Mouse (Mus musculus) forebrain, embryonic 10.5 days (tissue): ENCODE data around the gene Cacna1b. TPM values are rescaled to one million over a fixed set of nuclear protein-coding genes. Genes with fewer than 3 reads are reported as not detected.

ENCODE experiments used
- DNase-seq: peaks from one replicate; pipeline ENCODE4 v3.0.0-alpha.2; 2017; ENCODE audit warnings: low spot score; ENCODE audit errors: extremely low spot score
- H3K27ac ChIP-seq: fragments of 300-500 bp; sonication (generic); 2 replicates; pipeline ENCODE4 v1.5.1; 2016; ENCODE audit warnings: mild to moderate bottlenecking
- H3K27me3 ChIP-seq: fragments of 300-500 bp; sonication (generic); 2 replicates; pipeline ENCODE4 v1.6.1; 2016; ENCODE audit warnings: mild to moderate bottlenecking; ENCODE audit not compliant: poor library complexity, severe bottlenecking
- H3K36me3 ChIP-seq: fragments of 300-500 bp; sonication (generic); replicated peaks from 2 replicates; pipeline ENCODE4 v1.6.1; 2016; ENCODE audit warnings: mild to moderate bottlenecking, moderate library complexity
- H3K4me1 ChIP-seq: fragments of 300-500 bp; sonication (generic); 2 replicates; pipeline ENCODE4 v1.6.1; 2016
- H3K4me3 ChIP-seq: fragments of 300-500 bp; sonication (generic); 2 replicates; pipeline ENCODE4 v1.5.1; 2016; ENCODE audit warnings: mild to moderate bottlenecking, moderate library complexity
- H3K9me3 ChIP-seq: fragments of 300-500 bp; sonication (generic); 2 replicates; pipeline ENCODE4 v1.6.1; 2016; ENCODE audit warnings: mild to moderate bottlenecking, moderate library complexity
- WGBS: fragments of 180-500 bp; shearing (Covaris S2); methylation state at CpG from one replicate; pipeline ENCODE4 v1.1.7; 2016; 5-methylcytosine and 5-hydroxymethylcytosine counted together
- polyA plus RNA-seq: library from polyadenylated mRNA; unstranded; fragments of >200 nt; fragmentation: Nextera tagmentation; extraction: Ambion mirVana; gene quantifications from 2 replicates; pipeline ENCODE4 v1.2.1, GENCODE M21; 2016

The Cacna1b gene
- polyA plus RNA-seq, 1 experiment from 2014 or later: 1.8 TPM

DNA sequence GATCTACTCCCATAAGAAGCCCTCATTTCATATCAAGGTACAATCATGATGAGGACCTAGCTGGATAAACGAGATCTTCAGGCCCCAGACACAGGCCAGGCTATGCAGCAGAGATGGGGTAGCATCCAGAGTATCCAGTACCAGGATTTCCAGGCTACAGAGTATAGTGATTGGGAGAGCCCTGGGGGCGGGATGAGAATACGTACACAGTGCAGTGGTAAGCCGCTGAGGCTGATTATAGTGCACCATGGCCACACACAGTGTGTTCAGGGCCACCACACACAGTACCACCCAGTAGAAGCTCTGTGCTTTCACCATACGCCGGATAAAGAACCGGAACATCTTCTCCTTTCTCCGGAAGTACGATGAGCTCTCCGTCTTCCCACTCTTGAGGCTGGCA, 57.0 kb downstream of the Cacna1b start:
- 87% methylated on average over 10 of the region's 10 CpGs for whole genome bisulfite sequencing
- Histone ChIP-seq H3K36me3 (no peaks in the 10 kb centered on the region), H3K27me3 (no peaks in the 10 kb centered on the region), H3K9me3 (peaks cover 9% of the 10 kb centered on the region; the same call in 1 of the 2 replicates), H3K4me3 (no peak overlapping the region), H3K27ac (no peak overlapping the region), H3K4me1 (no peaks in the 10 kb centered on the region)
- no peak for DNase-seq

GRCm38 (mm10) chr2:24702208-24702957, 60.6 kb downstream of the Cacna1b start:
- Histone ChIP-seq H3K27ac (no peak overlapping the region), H3K4me3 (no peak overlapping the region), H3K9me3 (no peaks in the 10 kb centered on the region), H3K27me3 (no peaks in the 10 kb centered on the region), H3K4me1 (no peaks in the 10 kb centered on the region), H3K36me3 (no peaks in the 10 kb centered on the region)
- DNase-seq: no peak
- WGBS: 83% methylated on average over 3 of the region's 3 CpGs

GRCm38 (mm10) chr2:24697281-24697980, 65.5 kb downstream of the Cacna1b start:
- Histone ChIP-seq H3K27ac (no peak overlapping the region), H3K4me1 (no peaks in the 10 kb centered on the region), H3K27me3 (no peaks in the 10 kb centered on the region), H3K36me3 (no peaks in the 10 kb centered on the region), H3K9me3 (no peaks in the 10 kb centered on the region), H3K4me3 (no peak overlapping the region)
- DNase-seq: no peak
- 87% methylated on average over 8 of the region's 8 CpGs for WGBS

GRCm38 (mm10) chr2:24692371-24692770, 70.6 kb downstream of the Cacna1b start:
- Histone ChIP-seq H3K4me1 (no peaks in the 10 kb centered on the region), H3K27me3 (no peaks in the 10 kb centered on the region), H3K36me3 (no peaks in the 10 kb centered on the region), H3K27ac (no peak overlapping the region), H3K4me3 (no peak overlapping the region), H3K9me3 (no peaks in the 10 kb centered on the region)
- DNase-seq: peak; percentile 11
- WGBS: 100% methylated on average over 2 of the region's 2 CpGs

- Histone ChIP-seq H3K4me3 (no peak overlapping the region), H3K9me3 (no peaks in the 10 kb centered on the region), H3K27ac (no peak overlapping the region), H3K36me3 (no peaks in the 10 kb centered on the region), H3K4me1 (no peaks in the 10 kb centered on the region), H3K27me3 (no peaks in the 10 kb centered on the region)
- 95% methylated on average over 2 of the region's 2 CpGs for WGBS
- DNase-seq: peak; percentile 4
Observed at GRCm38 (mm10) chr2:24690356-24690755, 72.6 kb downstream of the Cacna1b start.

- Histone ChIP-seq H3K4me3 (no peak overlapping the region), H3K4me1 (no peaks in the 10 kb centered on the region), H3K27me3 (peaks cover 6% of the 10 kb centered on the region), H3K36me3 (no peaks in the 10 kb centered on the region), H3K9me3 (no peaks in the 10 kb centered on the region), H3K27ac (no peak overlapping the region)
- no peak for DNase-seq
- WGBS: 88% methylated on average over 5 of the region's 5 CpGs
Observed at GRCm38 (mm10) chr2:24685347-24685746, 77.6 kb downstream of the Cacna1b start.

GRCm38 (mm10) chr2:24684796-24685195, 78.2 kb downstream of the Cacna1b start:
- H3K4me3 ChIP-seq: no peak overlapping the region
- WGBS: 97% methylated on average over 4 of the region's 4 CpGs
- H3K4me1 ChIP-seq: no peaks in the 10 kb centered on the region
- peaks cover 12% of the 10 kb centered on the region for H3K27me3 ChIP-seq
- no peaks in the 10 kb centered on the region for H3K36me3 ChIP-seq
- no peak overlapping the region for H3K27ac ChIP-seq
- DNase-seq: no peak
- no peaks in the 10 kb centered on the region for H3K9me3 ChIP-seq

DNA sequence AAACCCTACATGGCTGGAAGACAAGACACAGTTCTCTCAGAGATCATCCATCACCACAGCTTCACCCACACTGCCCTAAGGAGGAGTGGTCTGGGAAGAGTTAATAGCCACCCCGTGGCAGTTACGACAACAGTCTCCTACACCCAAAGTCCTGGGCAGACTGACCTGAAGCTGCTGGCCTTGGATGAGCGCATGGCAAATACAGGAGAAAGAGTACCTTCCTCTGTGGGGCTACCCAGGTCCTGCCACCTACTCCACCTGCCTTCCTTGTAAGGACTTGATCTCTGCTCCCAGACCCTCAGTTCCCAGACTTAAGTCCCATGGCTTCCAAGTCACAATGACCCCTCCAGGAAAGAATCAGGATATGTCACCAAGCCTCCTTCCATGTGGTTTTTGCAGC, 79.7 kb downstream of the Cacna1b start:
- WGBS: 88% methylated on average over 3 of the region's 3 CpGs
- DNase-seq: no peak
- H3K4me1 ChIP-seq: peaks cover 10% of the 10 kb centered on the region
- peaks cover 27% of the 10 kb centered on the region for H3K27me3 ChIP-seq
- no peak overlapping the region for H3K27ac ChIP-seq
- no peaks in the 10 kb centered on the region for H3K9me3 ChIP-seq
- H3K36me3 ChIP-seq: no peaks in the 10 kb centered on the region
- no peak overlapping the region for H3K4me3 ChIP-seq

- Histone ChIP-seq H3K27me3 (peaks cover 35% of the 10 kb centered on the region), H3K9me3 (no peaks in the 10 kb centered on the region), H3K4me3 (no peak overlapping the region), H3K36me3 (no peaks in the 10 kb centered on the region), H3K27ac (no peak overlapping the region), H3K4me1 (peaks cover 10% of the 10 kb centered on the region)
- WGBS: 87% methylated on average over 1 of the region's 1 CpGs
- no peak for DNase-seq
Observed at GRCm38 (mm10) chr2:24680731-24681130, 82.2 kb downstream of the Cacna1b start.

GRCm38 (mm10) chr2:24680176-24680575, 82.8 kb downstream of the Cacna1b start:
- WGBS: 88% methylated on average over 2 of the region's 2 CpGs
- no peaks in the 10 kb centered on the region for H3K9me3 ChIP-seq
- H3K27ac ChIP-seq: no peak overlapping the region
- no peak overlapping the region for H3K4me3 ChIP-seq
- peaks cover 10% of the 10 kb centered on the region for H3K4me1 ChIP-seq
- DNase-seq: no peak
- H3K36me3 ChIP-seq: no peaks in the 10 kb centered on the region
- H3K27me3 ChIP-seq: peaks cover 35% of the 10 kb centered on the region

GRCm38 (mm10) chr2:24679012-24679651, 83.8 kb downstream of the Cacna1b start:
- Histone ChIP-seq H3K4me1 (peaks cover 10% of the 10 kb centered on the region), H3K4me3 (peak overlapping the region; percentile 44), H3K9me3 (no peaks in the 10 kb centered on the region), H3K27me3 (peaks cover 35% of the 10 kb centered on the region), H3K27ac (peak overlapping the region; percentile 48; the same call in 1 of the 2 replicates), H3K36me3 (no peaks in the 10 kb centered on the region)
- WGBS: 29% methylated on average over 50 of the region's 50 CpGs
- peak; percentile 56 for DNase-seq

DNA sequence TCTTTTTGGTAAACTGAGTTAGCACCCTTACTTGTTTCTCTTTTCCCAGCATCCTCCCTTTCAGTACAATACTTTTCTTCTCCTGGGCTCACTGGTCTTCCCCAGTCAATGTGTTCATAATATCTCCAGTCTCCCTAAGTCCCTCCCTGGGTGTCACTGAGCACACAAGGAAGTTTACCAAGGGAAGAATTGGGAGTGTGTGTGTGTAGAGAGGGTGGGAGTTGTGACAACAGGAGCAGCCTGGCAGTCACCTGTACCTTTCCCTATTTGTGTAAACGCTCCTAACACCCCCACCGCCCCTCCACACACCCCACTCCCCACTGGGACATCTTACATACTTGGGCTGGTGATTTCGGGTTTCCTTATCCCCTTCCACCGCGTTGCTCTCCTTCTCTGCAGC, 84.4 kb downstream of the Cacna1b start:
- Histone ChIP-seq H3K4me3 (peak overlapping the region; percentile 44; the same call in 1 of the 2 replicates), H3K36me3 (no peaks in the 10 kb centered on the region), H3K9me3 (no peaks in the 10 kb centered on the region), H3K27ac (no peak overlapping the region; the same call in 1 of the 2 replicates), H3K4me1 (peaks cover 10% of the 10 kb centered on the region), H3K27me3 (peaks cover 35% of the 10 kb centered on the region)
- 80% methylated on average over 5 of the region's 5 CpGs for WGBS
- DNase-seq: no peak

- peaks cover 10% of the 10 kb centered on the region for H3K4me1 ChIP-seq
- H3K27ac ChIP-seq: no peak overlapping the region
- 71% methylated on average over 4 of the region's 4 CpGs for WGBS
- H3K36me3 ChIP-seq: no peaks in the 10 kb centered on the region
- H3K4me3 ChIP-seq: no peak overlapping the region
- no peaks in the 10 kb centered on the region for H3K9me3 ChIP-seq
- no peak for DNase-seq
- H3K27me3 ChIP-seq: peaks cover 35% of the 10 kb centered on the region
Observed at GRCm38 (mm10) chr2:24678110-24678509, 84.8 kb downstream of the Cacna1b start.
